Mouse (Mus musculus): ENCODE data around the gene Lonp1.

DNA sequence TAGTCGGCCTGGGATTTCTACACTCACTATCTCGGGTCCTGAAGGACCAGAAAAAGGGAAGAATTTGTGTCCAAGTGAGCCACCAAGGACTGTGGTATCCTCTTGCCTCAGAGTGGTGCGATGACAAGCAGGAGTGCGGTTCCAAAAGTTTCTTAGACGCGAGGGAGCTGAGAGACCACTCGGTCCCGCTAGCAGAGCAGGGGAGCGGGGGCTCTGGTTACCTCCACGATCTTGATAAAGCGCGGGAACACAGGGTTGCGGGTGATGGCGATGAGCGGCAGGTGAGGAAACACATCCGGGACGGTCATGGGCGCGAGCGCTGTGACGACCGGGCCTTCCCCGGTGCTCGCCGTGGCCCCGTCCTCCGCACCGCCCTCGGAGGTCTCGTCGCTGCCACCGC lies 427 bp downstream of the Lonp1 start:
- no peak for TF ChIP-seq POLR2A (IDR thresholded peaks at IDR 0.05; ENCODE audit: insufficient read length, low read depth)
- no peak for TF ChIP-seq USF1 (IDR thresholded peaks at IDR 0.05; ENCODE audit: low read depth)
- TF ChIP-seq TCF3 (IDR thresholded peaks at IDR 0.05; ENCODE audit: insufficient read length, low read depth), result no peak
- TF ChIP-seq MAX (IDR thresholded peaks at IDR 0.05; ENCODE audit: low read depth), result no peak
- TF ChIP-seq MYOG (IDR thresholded peaks at IDR 0.05; ENCODE audit: control insufficient read depth in 1 of 3, insufficient read depth in 1 of 3, insufficient read length in 2 of 3, low read depth in 2 of 3), result no peak
- no peak for TF ChIP-seq E2F4 (IDR thresholded peaks at IDR 0.05; ENCODE audit: insufficient read depth)
- TF ChIP-seq POLR2AphosphoS2 (IDR thresholded peaks at IDR 0.05; ENCODE audit: insufficient read length, low read depth), result peak; percentile 17
- TF ChIP-seq CEBPB (IDR thresholded peaks at IDR 0.05; ENCODE audit: insufficient read depth, poor library complexity, severe bottlenecking), result no peak
- no peak for TF ChIP-seq MYOD1 (IDR thresholded peaks at IDR 0.05; ENCODE audit: control insufficient read depth in 1 of 3, insufficient read length in 2 of 3, low read depth in 2 of 3)
